Mouse (Mus musculus) layer of hippocampus, adult 2 months (tissue): ENCODE measurements at regions not wholly inside any gene's neighbourhood (a gene's known extent, or its start where the extent isn't known, plus 50 kb on each side); places are given as distances from the start of the nearest gene placed in this dataset.

ENCODE experiments used
- DNase-seq, 2 experiments: peaks; one replicate each; pipeline ENCODE4 v3.0.0; 2022; ENCODE audit warnings: low spot score in 2 of 2
- H3K27ac ChIP-seq: fragments of 200-600 bp; 2 replicates; pipeline ENCODE4 v1.8.1; 2022
- H3K4me3 ChIP-seq: fragments of 200-600 bp; 2 replicates; pipeline ENCODE4 v1.8.1; 2022; ENCODE audit warnings: mild to moderate bottlenecking
- CTCF ChIP-seq: fragments of 200-600 bp; conservative IDR thresholded peaks from 2 replicates; pipeline ENCODE4 v1.8.1; 2022; ENCODE audit warnings: antibody characterized with exemption, mild to moderate bottlenecking, moderate library complexity

- H3K4me3 ChIP-seq, result no peak overlapping the region
- no peak for TF ChIP-seq CTCF
- DNase-seq, result no peak
- no peak overlapping the region for H3K27ac ChIP-seq
Observed at GRCm38 (mm10) chr9:32977732-32978131, 341.7 kb downstream of the Ets1 start.

- no peak overlapping the region for H3K4me3 ChIP-seq
- no peak for TF ChIP-seq CTCF
- DNase-seq, result no peak
- H3K27ac ChIP-seq, result no peak overlapping the region
Observed at GRCm38 (mm10) chr9:32980846-32981245, 344.8 kb downstream of the Ets1 start.

GRCm38 (mm10) chr9:32983182-32983581 is 347.2 kb downstream of the Ets1 start:
- no peak overlapping the region for H3K4me3 ChIP-seq
- no peak for DNase-seq
- H3K27ac ChIP-seq, result no peak overlapping the region
- no peak for TF ChIP-seq CTCF

- no peak for TF ChIP-seq CTCF
- H3K4me3 ChIP-seq, result no peak overlapping the region
- H3K27ac ChIP-seq, result no peak overlapping the region
- no peak for DNase-seq
Observed at GRCm38 (mm10) chr9:32986836-32987673, 351.0 kb downstream of the Ets1 start.

GRCm38 (mm10) chr9:32989006-32989405 is 353.0 kb downstream of the Ets1 start:
- no peak overlapping the region for H3K4me3 ChIP-seq
- TF ChIP-seq CTCF, result no peak
- no peak overlapping the region for H3K27ac ChIP-seq
- no peak for DNase-seq

- no peak overlapping the region for H3K27ac ChIP-seq
Observed at GRCm38 (mm10) chr9:32998323-32998722, 362.3 kb downstream of the Ets1 start.

DNA sequence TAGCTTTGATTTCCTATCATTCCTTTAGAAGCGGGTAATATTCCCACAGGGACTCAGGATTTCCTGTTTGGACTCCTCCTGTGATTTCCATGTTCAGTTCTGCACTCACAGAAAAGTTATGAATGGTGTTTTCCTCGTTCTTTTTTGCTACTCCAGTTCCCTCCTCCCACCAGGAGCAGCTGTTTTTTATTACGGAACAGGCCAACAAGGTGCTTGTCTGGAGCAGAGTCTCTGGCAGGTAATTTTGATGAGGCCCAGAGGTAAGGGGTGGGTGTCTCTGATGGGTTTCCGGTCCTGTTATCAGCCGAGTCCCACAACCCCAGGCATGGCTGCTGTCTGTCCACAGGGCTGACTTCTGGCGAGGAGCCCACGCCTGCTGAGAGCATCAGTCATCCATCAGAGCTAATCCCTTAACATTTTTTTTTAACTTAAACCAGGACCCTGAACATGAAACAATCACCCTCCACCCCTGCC is 364.7 kb downstream of the Ets1 start:
- H3K27ac ChIP-seq, result no peak overlapping the region
- TF ChIP-seq CTCF, result no peak
- DNase-seq, result no peak
- H3K4me3 ChIP-seq, result no peak overlapping the region

More at GRCm38 (mm10) chr9:32998323-32998722, 362.3 kb downstream of the Ets1 start:
- no peak overlapping the region for H3K4me3 ChIP-seq
- DNase-seq, result no peak
- no peak for TF ChIP-seq CTCF

- DNase-seq, result no peak
- TF ChIP-seq CTCF, result no peak
- H3K4me3 ChIP-seq, result no peak overlapping the region
- no peak overlapping the region for H3K27ac ChIP-seq
Observed at GRCm38 (mm10) chr9:33001165-33001949, 365.3 kb downstream of the Ets1 start.

GRCm38 (mm10) chr9:33003880-33004279 is 367.9 kb downstream of the Ets1 start:
- H3K4me3 ChIP-seq, result no peak overlapping the region
- no peak overlapping the region for H3K27ac ChIP-seq
- DNase-seq, result no peak
- TF ChIP-seq CTCF, result no peak

DNA sequence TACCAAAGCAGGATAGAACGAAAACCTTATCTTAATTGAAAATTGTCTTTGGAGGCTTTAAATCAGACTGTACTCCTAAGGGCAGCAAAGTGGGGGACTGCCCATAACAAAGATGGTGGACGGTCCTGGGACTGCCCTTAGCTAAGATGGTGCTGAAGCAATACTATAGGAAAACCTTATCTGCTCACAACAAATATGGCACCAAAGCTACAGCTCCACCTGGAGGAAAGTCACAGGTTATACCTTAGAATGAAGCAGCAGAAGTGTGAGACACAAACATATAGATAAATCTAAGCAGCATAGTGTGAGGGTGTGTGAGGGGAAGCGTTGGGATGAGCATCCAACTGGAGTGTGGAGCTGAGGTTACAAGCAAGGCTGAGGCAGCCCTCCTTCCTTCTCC is 368.5 kb downstream of the Ets1 start:
- DNase-seq, result no peak
- Histone ChIP-seq H3K27ac (no peak overlapping the region), H3K4me3 (no peak overlapping the region)
- no peak for TF ChIP-seq CTCF

- DNase-seq, result no peak
- H3K4me3 ChIP-seq, result no peak overlapping the region
- H3K27ac ChIP-seq, result no peak overlapping the region
- no peak for TF ChIP-seq CTCF
Observed at GRCm38 (mm10) chr9:33007456-33008063, 371.5 kb downstream of the Ets1 start.

DNA sequence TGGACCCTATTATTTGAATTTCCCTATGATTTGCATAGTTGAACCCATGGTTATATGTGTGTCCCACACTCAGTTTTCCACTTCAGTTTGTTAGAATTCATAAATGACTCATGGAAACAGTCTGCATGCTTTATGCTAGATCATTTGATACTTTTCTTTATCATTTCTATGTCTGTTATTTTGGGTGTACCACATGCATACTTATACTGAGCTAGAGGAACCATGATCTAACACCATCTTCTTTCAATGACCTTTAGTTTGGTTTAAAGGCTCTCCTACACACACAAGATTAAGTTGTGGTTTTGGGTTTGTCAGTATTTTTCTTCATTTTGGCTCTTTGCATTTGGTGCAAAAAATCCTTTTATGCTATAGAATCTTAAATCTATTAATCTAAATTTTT is 375.2 kb downstream of the Ets1 start:
- no peak for TF ChIP-seq CTCF
- DNase-seq, result no peak
- no peak overlapping the region for H3K4me3 ChIP-seq
- H3K27ac ChIP-seq, result no peak overlapping the region

GRCm38 (mm10) chr9:33035401-33035800 is 399.4 kb downstream of the Ets1 start:
- DNase-seq, result no peak
- Histone ChIP-seq H3K27ac (no peak overlapping the region), H3K4me3 (no peak overlapping the region)
- no peak for TF ChIP-seq CTCF
